Comparison of ENCODE assay signal across 10 mouse cellular contexts in genomic region chr6:17770645-17771345, GRCm38 (mm10).
DNase-seq lines count a peak whose midpoint lies in the region; ATAC-seq and TF ChIP-seq lines count a peak whose summit lies in the region.
"Had no signal": no experiment of that assay in that cellular context is flagged by ENCODE, and none has a peak within 500 bp of the region (broad histone marks: within the 10 kb centered on the region; RNA-seq: fewer than 3 reads in every experiment).

No protein-coding gene starts in this region.

- H3K4me1 ChIP-seq in heart, embryonic 10.5 days = peaks cover 22% of the 10 kb centered on the region
- peaks cover 18 to 78% of the 10 kb centered on the region in 2 experiments for H3K4me1 ChIP-seq in CH12.LX (ENCODE audit: control insufficient read depth in 1 of 2, insufficient read depth in 2 of 2)
- peaks cover 26% of the 10 kb centered on the region for H3K4me1 ChIP-seq in forebrain, embryonic 13.5 days
- H3K4me1 ChIP-seq in liver, embryonic 12.5 days = peaks cover 63% of the 10 kb centered on the region
- H3K4me1 ChIP-seq in kidney, embryonic 14.5 days (ENCODE audit: control insufficient read depth, insufficient read depth, low read length) = 0 out of 2 replicates have a peak, but pooled peaks cover 4% of the 10 kb centered on the region
- H3K4me1 ChIP-seq in intestine, embryonic 15.5 days (replicated peaks) = peaks cover 3% of the 10 kb centered on the region; the same call in 1 of the 2 replicates

- TF ChIP-seq RAD21 in CH12.LX (IDR thresholded peaks at IDR 0.05; ENCODE audit: low read depth, low read length) = no peak

- H3K9me3 ChIP-seq in heart, embryonic 10.5 days = no peaks in the 10 kb centered on the region
- H3K9me3 ChIP-seq in CH12.LX (replicated peaks; ENCODE audit: low read length) = no peaks in the 10 kb centered on the region
- no peaks in the 10 kb centered on the region for H3K9me3 ChIP-seq in forebrain, embryonic 13.5 days (replicated peaks)
- H3K9me3 ChIP-seq in liver, embryonic 12.5 days (replicated peaks) = no peaks in the 10 kb centered on the region
- no peaks in the 10 kb centered on the region for H3K9me3 ChIP-seq in kidney, embryonic 14.5 days (ENCODE audit: control insufficient read depth, low read length)
- no peaks in the 10 kb centered on the region for H3K9me3 ChIP-seq in intestine, embryonic 15.5 days

- no peak overlapping the region for H3K4me2 ChIP-seq in CH12.LX (ENCODE audit: insufficient read depth, low read depth, poor library complexity, severe bottlenecking)
- H3K4me2 ChIP-seq in forebrain, embryonic 13.5 days = peak overlapping the region; percentile 36
- peak overlapping the region; percentile 22 for H3K4me2 ChIP-seq in liver, embryonic 12.5 days
- no peak overlapping the region for H3K4me2 ChIP-seq in kidney, embryonic 14.5 days (replicated peaks; ENCODE audit: low read depth, low read length)
- no peak overlapping the region for H3K4me2 ChIP-seq in intestine, embryonic 15.5 days (replicated peaks)

- no peak for TF ChIP-seq EP300 in CH12.LX (IDR thresholded peaks at IDR 0.05; ENCODE audit: low read length)

- dilution Hi-C loops in CH12.LX (cut with MboI; ENCODE audit: extremely low pct_ligation_motif_present, extremely low pct_unique_long_range_greater_than_20kb, low sequenced_read_pairs) = no loop called here

- WGBS in heart, embryonic 10.5 days = 53% methylated on average over 8 of the region's 8 CpGs
- 9% methylated on average over 8 of the region's 8 CpGs for WGBS in forebrain, embryonic 13.5 days
- WGBS in liver, embryonic 12.5 days (ENCODE audit: insufficient replicate concordance) = 47% methylated on average over 8 of the region's 8 CpGs
- 23% methylated on average over 8 of the region's 8 CpGs for WGBS in kidney, embryonic 14.5 days
- WGBS in intestine, embryonic 15.5 days = 42% methylated on average over 8 of the region's 8 CpGs

- no peaks in the 10 kb centered on the region for H3K27me3 ChIP-seq in heart, embryonic 10.5 days (ENCODE audit: insufficient read depth, poor library complexity, severe bottlenecking)
- H3K27me3 ChIP-seq in CH12.LX (replicated peaks) = no peaks in the 10 kb centered on the region
- H3K27me3 ChIP-seq in forebrain, embryonic 13.5 days = no peaks in the 10 kb centered on the region
- no peaks in the 10 kb centered on the region for H3K27me3 ChIP-seq in liver, embryonic 12.5 days (replicated peaks)
- no peaks in the 10 kb centered on the region for H3K27me3 ChIP-seq in kidney, embryonic 14.5 days (ENCODE audit: control insufficient read depth, insufficient read depth, low read length)
- no peaks in the 10 kb centered on the region for H3K27me3 ChIP-seq in intestine, embryonic 15.5 days (replicated peaks)

- 0 out of 2 replicates have a peak overlapping the region, but pooled peaks have one; percentile 17 for H3K27ac ChIP-seq in heart, embryonic 10.5 days
- H3K27ac ChIP-seq in CH12.LX (ENCODE audit: insufficient read depth, low read depth) = no peak overlapping the region
- H3K27ac ChIP-seq in forebrain, embryonic 13.5 days = no peak overlapping the region
- peak overlapping the region; percentile 74 for H3K27ac ChIP-seq in liver, embryonic 12.5 days
- H3K27ac ChIP-seq in kidney, embryonic 14.5 days (ENCODE audit: low read depth, low read length) = no peak overlapping the region
- no peak overlapping the region for H3K27ac ChIP-seq in intestine, embryonic 15.5 days
- H3K27ac ChIP-seq: heart, adult 2 months had no signal

- ATAC-seq in forebrain, embryonic 13.5 days = peak; percentile 60; the same call in 1 of the 2 replicates
- ATAC-seq in liver, embryonic 12.5 days = peak; percentile 48; the same call in 1 of the 2 replicates
- ATAC-seq in kidney, embryonic 14.5 days (ENCODE audit: low FRiP score, low TSS enrichment) = no peak
- no peak for ATAC-seq in intestine, embryonic 15.5 days

- in situ Hi-C loops in CH12.LX (cut with MboI; ENCODE audit: low pct_ligation_motif_present, low pct_unique_long_range_greater_than_20kb, low sequenced_read_pairs) = no loop called here

- TF ChIP-seq POLR2A in CH12.LX (IDR thresholded peaks at IDR 0.05; ENCODE audit: low read depth, low read length) = no peak

- peaks cover 32% of the 10 kb centered on the region for H3K79me2 ChIP-seq in CH12.LX (replicated peaks; ENCODE audit: control insufficient read depth, extremely low read depth, insufficient read depth, poor library complexity, severe bottlenecking)

- no peak overlapping the region for H3K4me3 ChIP-seq in heart, embryonic 10.5 days
- H3K4me3 ChIP-seq in CH12.LX (replicated peaks in 1 of 3; ENCODE audit: low read depth in 2 of 3, low read length in 2 of 3, poor library complexity in 1 of 3) = no peak overlapping the region
- no peak overlapping the region for H3K4me3 ChIP-seq in forebrain, embryonic 13.5 days
- H3K4me3 ChIP-seq in liver, embryonic 12.5 days = no peak overlapping the region
- no peak overlapping the region for H3K4me3 ChIP-seq in kidney, embryonic 14.5 days (ENCODE audit: low read length)
- no peak overlapping the region for H3K4me3 ChIP-seq in intestine, embryonic 15.5 days (replicated peaks)
- H3K4me3 ChIP-seq: heart, adult 2 months had no signal

- H3K36me3 ChIP-seq in heart, embryonic 10.5 days = no peaks in the 10 kb centered on the region
- H3K36me3 ChIP-seq in CH12.LX (replicated peaks in 1 of 2; ENCODE audit: control insufficient read depth in 1 of 2, insufficient read depth in 1 of 2, low read length in 1 of 2) = peaks cover 0 to 6% of the 10 kb centered on the region in 2 experiments
- no peaks in the 10 kb centered on the region for H3K36me3 ChIP-seq in forebrain, embryonic 13.5 days (ENCODE audit: poor library complexity, severe bottlenecking)
- H3K36me3 ChIP-seq in liver, embryonic 12.5 days = no peaks in the 10 kb centered on the region
- no peaks in the 10 kb centered on the region for H3K36me3 ChIP-seq in kidney, embryonic 14.5 days (ENCODE audit: control insufficient read depth, insufficient read depth, low read length)
- H3K36me3 ChIP-seq in intestine, embryonic 15.5 days = no peaks in the 10 kb centered on the region

- no peak for DNase-seq in heart, embryonic 10.5 days (ENCODE audit: low spot score)
- DNase-seq in heart, postnatal 4 days = no peak
- DNase-seq in CH12.LX (ENCODE audit: extremely low read depth) = no peak
- no peak for DNase-seq in thymus, postnatal 14 days
- DNase-seq: cerebellum, postnatal 36 days; heart, adult 2 months had no signal

- H3K9ac ChIP-seq in CH12.LX (ENCODE audit: insufficient read depth, low read depth) = no peak overlapping the region
- H3K9ac ChIP-seq in forebrain, embryonic 13.5 days = no peak overlapping the region
- peak overlapping the region; percentile 17; the same call in 1 of the 2 replicates for H3K9ac ChIP-seq in liver, embryonic 12.5 days
- no peak overlapping the region for H3K9ac ChIP-seq in kidney, embryonic 14.5 days (ENCODE audit: low read depth, low read length)
- no peak overlapping the region for H3K9ac ChIP-seq in intestine, embryonic 15.5 days

- no peak for TF ChIP-seq CTCF in CH12.LX (conservative IDR thresholded peaks at IDR 0.05 in 1 of 2, IDR thresholded peaks at IDR 0.05 in 1 of 2; ENCODE audit: low read depth in 2 of 2, low read length in 2 of 2)

TF ChIP-seq in CH12.LX, 34 proteins besides CTCF, POLR2A, EP300 and RAD21:
- 0 out of 2 replicates have a peak, but pooled peaks have one; percentile 18 for TF ChIP-seq BHLHE40 (IDR thresholded peaks at IDR 0.05; ENCODE audit: low read depth, low read length)
- TF ChIP-seq RCOR1 (conservative IDR thresholded peaks at IDR 0.05; ENCODE audit: low read depth, low read length) = no peak
TF ChIP-seq in CH12.LX: peak in this region for 1.

Comparison
In these comparisons a context has a peak if more than half of its experiments do, and no peak if none do; other contexts are left out.
1. H3K27ac ChIP-seq: peak in heart, embryonic 10.5 days (single experiment) and liver, embryonic 12.5 days (single experiment); none in CH12.LX (single experiment), forebrain, embryonic 13.5 days (single experiment), kidney, embryonic 14.5 days (single experiment) and intestine, embryonic 15.5 days (single experiment).
2. H3K4me2 ChIP-seq: peak in forebrain, embryonic 13.5 days (single experiment) and liver, embryonic 12.5 days (single experiment); none in CH12.LX (single experiment), kidney, embryonic 14.5 days (single experiment) and intestine, embryonic 15.5 days (single experiment).
3. ATAC-seq: peak in forebrain, embryonic 13.5 days (single experiment) and liver, embryonic 12.5 days (single experiment); none in kidney, embryonic 14.5 days (single experiment) and intestine, embryonic 15.5 days (single experiment).